Mouse (Mus musculus): ENCODE data around the gene Zbp1.

Zbp1 gene

DNA sequence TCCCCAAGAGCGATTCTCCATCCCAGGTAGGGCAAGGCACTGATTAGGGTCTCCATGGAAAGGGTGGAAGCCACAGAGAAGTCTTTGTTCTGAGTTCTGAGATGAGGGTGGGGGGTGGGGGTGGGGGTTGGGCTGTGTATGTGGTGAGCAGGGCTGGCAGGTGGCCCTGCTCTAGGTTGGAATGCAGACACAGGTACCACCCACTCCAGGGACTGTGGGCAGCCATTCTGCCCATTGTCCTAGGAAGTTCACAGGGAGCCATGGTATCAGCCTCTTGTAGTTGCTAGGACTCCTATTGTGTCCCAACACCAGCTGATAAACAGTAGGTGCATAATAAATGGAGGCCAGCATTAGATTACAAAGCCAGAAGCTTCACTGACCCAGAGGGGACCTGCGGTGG lies 28.5 kb upstream of the Zbp1 start:
- DNase-seq (ENCODE audit: low read depth, low spot score) = no peak

DNA sequence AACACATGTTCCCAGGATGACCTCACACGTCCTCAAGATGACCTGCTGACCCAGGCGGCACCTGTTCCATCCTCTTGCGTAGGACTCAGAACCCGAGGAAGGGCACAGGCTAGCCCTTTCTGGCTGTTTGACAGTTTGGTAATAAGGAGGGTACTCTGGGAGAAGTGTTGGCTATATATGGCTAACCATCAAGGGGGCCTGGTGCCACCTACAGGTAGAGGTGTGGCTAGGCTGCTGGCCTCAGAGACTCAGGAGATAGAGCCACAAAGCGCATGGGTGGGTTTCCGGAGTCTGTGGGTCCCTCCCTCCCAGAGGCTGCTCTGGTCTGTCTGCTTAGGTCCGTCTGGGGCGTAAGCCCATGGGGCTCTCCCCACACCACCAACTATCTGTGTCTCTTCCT lies 28.0 kb upstream of the Zbp1 start:
- no peak for DNase-seq (ENCODE audit: low read depth, low spot score)

DNA sequence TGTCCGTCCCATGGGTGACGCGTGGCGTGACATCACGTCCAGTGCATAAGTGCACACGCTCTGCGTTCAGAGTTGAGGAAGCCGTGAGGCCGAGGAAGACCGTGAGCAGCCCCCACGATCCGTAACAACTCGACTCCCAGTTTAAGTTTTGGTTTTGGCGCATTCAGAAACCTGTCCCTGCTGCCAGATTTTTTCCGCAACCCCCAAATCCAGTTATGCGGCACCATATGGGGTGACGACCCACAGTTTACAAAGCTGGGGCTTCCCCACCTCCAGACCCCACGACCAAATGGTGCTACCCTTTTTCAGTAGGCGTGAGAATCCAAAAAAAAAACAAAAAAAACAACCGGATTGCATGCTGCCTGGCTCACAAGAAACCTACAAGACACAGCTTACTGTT lies 26.5 kb upstream of the Zbp1 start:
- no peak for DNase-seq (ENCODE audit: low read depth, low spot score)

DNA sequence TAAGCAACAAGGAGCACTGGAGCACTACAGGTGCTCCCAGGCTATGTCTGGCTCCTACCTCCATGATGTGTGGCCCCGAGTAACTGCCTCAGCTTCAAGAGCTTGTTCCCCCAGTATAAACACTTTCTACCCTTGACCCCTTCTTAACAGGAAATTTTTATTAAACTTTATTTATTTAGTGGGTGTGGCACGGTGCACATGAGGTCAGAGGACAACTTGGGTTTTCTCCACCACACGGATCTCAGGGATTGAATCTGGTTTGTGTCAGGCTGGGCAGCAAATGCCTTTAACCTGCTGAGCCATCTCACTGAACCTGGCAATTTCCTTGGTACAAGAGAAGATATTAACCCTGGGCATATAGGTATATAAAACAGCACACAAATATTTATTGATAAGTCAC lies 25.4 kb upstream of the Zbp1 start:
- no peak for DNase-seq (ENCODE audit: low read depth, low spot score)

DNA sequence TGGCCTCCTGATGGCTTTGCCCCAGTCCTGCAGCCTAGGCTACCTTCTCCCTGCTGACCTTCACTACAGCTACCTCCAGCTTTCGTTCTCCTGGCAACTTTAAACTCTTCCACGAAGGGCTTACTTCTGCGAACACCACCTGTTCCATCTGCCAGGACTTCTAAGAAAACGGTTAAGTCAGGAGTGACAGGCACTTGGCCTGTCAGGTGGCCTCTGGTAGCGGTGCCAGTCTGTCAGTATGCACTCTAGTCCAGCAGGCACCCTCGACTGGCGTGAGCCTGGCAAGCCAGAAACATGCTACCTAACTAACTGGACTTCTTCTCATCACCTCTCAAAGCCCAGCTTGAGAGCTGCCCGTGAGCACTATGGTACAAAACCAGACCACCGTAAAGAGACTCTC lies 24.9 kb upstream of the Zbp1 start:
- peak; percentile 86 for DNase-seq (ENCODE audit: low read depth, low spot score)

DNA sequence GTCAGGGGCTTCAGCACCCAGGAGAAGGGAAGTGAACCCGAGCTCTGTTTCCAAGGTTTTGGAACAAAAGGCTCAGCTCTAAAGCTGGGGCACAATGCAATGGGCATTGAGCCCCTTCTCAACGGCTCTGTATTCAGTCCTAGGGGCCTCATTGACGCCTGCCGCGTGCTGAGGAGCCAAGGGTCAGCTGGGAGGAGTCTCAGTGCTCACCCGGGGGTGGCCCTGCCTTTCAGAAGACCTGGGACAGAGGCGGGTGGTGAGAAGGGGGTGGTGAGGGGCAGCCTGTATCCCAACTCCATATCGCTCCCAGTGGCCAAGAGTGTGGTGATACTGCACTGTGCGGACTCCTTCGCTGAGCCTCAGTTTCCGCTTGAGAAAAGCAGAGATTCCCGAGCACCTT lies 24.2 kb upstream of the Zbp1 start:
- no peak for DNase-seq (ENCODE audit: low read depth, low spot score)

DNA sequence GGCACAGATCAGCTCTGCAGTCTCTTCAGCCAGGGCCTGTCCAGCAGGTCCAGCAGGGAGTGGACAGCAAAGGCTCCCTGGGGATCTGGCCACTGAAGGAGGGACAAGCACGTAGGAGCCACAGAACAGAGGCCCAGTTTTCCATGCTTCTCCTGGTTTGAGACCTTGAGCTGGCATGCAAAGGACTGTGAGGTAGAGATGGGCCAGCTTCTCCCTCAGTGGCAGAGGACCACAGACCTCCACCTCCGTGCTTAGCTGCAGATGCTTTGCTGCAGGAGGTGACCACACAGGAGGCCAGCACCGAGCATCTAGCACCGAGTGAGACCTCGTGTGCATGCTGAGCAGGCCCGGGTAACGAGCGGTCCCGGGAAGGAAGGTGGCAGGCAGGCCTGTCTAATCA lies 22.0 kb upstream of the Zbp1 start:
- DNase-seq (ENCODE audit: low read depth, low spot score) = no peak

DNA sequence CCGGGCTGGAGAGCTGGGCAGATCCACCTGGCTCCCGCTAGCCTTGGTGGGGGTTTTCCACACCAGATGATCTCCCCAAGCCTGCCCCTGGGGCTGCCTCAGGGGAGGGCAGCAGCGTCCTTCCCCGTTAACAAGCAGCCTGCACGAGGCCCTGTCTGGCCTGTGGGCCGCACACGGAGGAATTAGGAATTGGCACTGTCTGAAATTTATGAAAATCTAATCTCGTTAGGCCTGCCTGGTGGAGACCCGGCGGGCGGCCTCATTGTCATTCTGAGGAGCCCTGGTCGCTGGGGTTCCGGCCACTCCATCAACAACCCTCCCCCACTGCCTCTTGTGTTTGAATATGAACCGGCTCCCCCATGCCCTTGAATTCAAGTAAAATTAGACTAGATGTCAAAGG lies 19.8 kb upstream of the Zbp1 start:
- DNase-seq (ENCODE audit: low read depth, low spot score) = no peak

DNA sequence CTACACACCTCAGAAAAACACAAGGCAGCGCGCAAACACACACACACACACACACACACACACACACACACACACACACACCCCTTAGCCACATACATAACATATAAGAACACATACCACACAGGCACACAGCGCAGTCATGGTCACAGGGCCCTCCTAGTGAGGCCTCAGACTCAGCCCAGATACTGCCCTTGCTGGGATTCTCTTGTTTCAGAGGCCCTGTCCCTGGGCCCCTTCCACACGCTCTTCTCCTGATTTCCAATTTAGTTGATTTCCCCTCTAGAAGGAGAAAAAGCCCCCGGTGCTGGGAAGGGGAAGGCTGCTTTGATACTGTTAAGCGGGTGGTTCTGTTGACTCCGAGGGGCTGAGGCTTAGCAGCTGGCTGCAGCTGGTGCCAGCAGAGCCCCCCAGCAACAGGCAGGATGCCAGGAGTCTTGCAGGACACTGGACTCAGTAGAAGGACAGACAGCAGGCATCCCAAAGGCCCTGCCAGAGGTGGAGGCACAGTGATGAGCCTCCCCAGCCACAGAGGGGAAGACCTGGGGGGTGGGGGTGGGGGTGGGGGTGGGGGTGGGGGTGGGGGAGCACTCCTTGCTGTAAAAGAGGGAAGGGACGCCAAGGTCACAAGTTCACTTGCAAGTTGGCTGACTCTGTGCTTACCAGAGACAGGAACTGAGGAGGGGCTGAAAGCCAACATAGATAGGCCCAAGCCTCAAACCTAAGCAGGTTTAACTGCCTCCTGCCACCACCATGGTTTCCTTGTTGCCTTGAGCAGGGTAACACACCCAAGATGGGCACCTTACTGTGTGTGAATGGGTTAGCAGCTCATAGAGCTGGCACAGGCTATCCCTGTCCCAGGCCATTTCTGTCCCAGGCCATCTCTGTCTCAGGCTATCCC lies 17.0 kb upstream of the Zbp1 start:
- no peak for DNase-seq (ENCODE audit: low read depth, low spot score)

DNA sequence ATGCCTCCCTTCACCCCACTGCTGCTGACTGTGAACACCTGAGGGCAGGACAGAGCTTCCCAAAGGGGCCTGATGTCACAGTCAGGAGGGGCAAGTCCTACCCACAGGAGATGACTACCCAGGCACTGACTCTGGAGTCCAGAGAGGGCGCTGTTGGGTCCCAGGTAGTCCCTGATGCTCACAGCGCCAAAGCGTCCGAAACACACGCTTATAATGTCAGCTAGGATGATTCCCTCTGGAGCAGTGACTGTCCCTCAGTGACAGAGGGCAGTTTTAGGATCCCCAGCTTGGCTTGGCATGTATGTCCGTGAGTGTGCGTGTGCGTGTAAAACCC lies 14.0 kb upstream of the Zbp1 start:
- DNase-seq (ENCODE audit: low read depth, low spot score) = no peak

DNA sequence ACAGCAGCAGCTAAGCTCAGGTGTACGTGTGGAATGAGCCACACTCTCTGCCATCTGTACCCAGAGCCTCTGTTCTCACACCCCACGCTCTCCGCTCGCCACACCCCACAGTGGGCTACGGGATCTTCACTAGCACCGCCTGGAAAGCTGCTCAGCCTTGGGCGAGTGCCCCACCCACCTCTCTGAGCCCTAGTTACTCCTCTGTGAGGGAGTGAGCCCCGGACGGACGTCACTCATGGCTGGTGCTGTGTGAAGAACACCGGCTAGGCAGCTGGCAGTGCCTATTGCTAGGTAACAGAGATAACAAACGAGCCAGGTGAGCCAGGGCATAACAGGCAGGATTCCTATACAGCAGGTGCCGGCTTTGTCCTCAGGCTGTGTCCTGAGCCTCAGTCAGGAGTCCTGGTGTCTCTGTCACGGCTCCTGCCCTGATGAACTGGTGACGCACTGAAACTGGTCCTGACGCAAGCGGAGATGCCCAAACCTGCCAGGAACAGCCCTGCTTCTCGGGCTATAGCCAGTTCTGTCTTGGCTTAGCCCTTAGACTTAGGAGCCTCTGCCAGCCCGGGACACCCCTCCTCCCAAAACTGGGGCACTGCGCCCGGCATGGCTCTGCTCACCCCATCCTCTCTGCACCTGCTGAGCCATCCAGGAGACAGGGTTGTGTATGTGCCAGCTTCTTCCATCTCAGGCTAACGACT lies 13.5 kb upstream of the Zbp1 start:
- DNase-seq (ENCODE audit: low read depth, low spot score) = no peak

DNA sequence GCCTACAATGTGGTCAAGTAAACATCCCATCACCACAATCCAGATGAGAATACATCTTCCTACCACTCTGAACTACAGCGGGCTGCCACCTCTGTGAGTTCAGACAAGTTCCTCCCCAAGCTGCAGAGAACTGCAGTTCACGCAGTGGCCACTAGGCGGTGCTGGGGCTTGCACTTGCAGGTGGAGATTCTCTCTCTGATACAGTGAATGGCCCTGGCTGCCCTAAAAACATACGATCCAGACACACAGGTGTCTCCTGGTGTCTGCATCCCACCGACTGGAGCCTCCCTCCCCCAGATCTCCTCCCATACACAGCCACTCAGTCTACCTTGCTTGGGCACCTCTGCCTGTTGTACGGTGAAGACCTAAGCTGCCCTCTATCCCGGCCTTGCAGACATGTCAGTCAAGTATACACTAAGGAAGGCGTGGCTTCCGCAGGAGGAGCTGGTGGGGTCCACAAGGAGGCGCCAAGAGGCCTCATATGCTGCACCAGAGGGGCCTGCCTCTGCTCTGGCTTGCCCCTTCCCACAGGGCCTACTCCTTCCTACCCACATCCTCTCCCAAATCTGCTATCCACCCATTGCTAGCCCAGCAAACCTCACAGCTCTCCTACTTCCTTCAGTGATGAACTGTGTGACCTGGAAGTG lies 11.0 kb upstream of the Zbp1 start:
- DNase-seq (ENCODE audit: low read depth, low spot score) = peak; percentile 79

DNA sequence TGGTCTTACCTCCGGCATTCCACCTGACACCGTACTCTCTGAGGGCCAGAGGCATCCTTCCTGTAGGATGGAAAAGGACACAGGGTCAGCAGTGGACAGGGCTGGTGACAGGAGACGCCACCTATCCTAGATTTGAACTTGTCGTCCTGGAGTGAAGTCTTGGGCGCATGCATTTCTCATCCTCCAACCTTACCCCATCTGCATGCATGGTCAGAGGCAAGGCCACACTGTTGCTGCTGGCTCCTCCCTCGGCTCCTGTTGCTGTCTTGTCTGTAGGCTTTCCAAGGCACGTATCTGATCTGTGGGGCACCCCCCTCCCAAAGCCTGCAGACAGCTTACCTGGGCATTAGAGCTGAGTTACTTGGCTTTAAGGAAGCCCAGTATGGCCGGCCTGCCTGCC lies 9.8 kb upstream of the Zbp1 start:
- DNase-seq (ENCODE audit: low read depth, low spot score) = no peak

DNA sequence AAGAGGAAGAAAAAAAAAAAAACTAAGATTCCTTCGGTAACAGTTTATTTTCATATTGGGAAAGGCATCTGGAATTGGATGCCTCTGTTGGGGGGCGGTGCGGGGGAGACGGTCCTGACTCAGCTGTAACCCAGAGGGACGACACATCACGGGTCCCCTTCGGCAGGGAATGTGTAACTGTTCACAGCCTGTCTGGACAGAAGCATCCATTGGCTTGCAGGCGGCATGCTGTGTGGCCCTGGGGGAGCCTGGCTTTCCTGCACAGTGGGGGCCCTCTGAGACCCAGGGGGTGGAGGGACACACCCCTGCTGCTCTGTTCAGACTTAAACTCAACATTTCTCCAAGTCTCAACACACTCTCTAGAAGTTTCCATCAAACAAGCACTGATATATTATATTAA lies 8.1 kb upstream of the Zbp1 start:
- no peak for DNase-seq (ENCODE audit: low read depth, low spot score)

DNA sequence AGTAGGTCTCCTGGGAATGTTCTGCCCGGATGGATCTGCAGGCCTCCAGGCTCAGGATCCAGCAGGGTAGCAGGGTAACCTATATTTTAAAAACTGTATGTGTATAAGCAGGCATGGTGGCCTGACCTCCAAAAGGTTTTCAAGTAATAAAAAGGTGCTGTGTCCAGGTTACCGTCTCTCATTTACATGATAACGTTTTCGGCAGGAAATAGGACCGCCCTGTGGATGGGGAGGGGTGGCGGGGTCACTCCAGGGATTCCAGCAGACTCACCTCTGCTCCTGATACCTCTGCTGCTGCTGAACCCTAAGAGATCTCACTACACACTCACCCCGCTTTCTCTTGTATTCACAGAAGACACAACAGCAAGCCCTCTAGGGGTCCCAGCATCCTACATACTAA lies 7.2 kb upstream of the Zbp1 start:
- DNase-seq (ENCODE audit: low read depth, low spot score) = no peak

DNA sequence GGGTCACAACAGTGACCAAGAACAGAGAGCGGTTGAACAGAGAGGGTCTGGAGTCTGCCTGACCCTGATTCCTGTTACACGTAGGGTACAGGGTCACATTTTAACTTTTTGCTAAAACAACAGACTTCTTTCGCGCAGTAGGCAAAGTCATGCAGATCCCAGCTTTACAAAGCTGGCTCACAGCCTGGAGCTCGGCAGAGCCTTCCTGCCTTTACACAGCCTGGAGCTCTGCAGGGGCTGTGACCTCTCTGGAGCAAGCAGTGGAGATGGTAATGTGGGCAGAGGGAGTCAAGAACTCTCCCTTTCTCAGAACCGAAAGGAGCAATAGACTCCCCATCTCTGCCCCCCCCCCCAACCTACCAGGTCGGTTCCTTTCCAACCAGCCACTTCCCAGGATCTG lies 6.1 kb upstream of the Zbp1 start:
- DNase-seq (ENCODE audit: low read depth, low spot score) = no peak

DNA sequence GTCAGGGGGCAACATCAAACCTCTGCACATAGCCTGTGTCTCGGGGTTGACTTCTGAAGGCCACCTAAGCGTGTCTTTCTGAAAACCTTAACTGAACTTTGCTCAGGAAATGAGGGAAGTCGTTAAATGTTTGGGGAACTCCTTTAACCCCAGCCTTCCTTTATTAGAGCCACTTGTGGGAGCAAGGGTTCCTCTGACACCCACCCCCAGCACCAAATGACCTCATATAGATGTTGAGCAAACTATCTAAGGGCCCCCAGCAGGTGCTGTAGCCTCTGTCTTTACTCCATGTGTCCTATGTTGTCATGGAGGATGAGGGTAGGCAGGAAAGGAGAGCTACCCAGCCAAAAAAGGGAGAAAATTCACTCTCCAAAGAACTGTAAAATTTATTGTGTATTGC lies 5.4 kb upstream of the Zbp1 start:
- DNase-seq (ENCODE audit: low read depth, low spot score) = no peak

DNA sequence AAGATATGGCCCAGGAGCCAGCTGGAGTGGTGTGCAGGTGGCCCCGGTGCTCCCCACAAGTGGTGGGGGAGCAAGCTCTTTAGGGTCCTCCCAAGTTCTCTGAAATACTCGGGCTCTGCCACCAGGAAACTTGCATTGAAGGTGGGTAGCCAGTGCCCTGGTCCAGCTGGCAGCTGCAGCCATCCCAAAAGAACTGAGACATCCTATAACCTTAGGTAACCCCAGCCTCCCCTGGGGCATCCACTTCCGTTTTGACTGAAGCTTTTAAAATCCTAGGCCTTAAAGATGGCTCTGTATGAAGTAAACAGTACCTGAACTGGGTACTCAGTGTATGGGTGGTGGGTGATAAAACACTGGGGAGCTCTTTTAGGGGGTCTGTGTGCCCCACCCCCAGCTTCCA lies 4.8 kb upstream of the Zbp1 start:
- DNase-seq (ENCODE audit: low read depth, low spot score) = no peak

DNA sequence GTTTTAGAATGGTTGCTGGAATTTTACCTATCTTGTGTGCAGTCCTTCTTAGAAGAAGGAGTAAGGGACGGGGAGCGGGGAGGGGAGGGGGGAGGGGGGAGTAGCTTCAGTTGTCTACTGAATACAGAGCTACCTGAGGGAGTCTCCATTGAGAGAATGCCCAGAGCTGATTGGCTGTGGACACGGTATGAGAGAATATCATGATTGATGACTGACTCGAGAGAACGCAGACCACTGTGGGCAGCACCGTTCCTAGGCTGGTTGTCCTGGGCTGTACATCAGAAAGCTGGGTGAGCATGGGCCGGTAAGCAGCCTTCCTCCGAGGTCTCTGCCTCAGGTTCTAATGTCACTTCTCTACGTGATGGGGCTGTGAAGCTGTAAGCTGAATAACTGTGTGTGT lies 2.0 kb upstream of the Zbp1 start:
- no peak for DNase-seq (ENCODE audit: low read depth, low spot score)

DNA sequence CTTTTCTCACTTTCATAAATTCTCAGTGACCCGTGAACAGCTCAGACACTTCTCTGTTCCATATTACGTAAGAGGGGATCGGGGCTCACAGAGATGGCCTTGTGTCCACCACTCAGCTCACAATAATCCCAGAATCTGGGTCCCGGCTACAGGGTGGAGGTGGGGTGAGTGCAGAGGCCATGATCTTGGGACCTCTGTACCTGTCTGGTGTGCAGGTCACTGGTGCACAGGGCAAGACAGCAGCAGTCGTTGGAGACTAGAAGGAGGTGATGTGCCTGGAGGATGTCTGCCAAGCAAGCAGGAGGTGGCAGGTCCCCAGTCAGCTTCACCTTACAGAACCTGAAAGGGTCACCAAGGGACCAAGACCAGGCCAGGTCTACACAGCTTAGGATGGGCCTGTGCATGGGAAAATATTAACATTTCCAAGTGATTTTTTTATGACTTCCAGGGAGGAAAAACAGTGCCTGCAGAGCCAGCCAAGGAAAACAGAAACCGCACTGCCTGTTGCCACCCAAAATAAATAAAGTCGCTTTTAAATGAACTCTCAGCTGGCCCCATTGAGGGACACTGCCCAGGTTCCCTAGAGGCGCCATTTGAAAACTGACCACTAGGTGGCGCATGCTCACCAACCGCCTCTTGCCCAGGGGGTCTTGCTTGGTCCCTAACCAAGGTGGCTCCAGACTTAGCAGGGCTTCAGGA lies 682 bp upstream of the Zbp1 start:
- peak; percentile 21 for DNase-seq (ENCODE audit: low read depth, low spot score)

DNA sequence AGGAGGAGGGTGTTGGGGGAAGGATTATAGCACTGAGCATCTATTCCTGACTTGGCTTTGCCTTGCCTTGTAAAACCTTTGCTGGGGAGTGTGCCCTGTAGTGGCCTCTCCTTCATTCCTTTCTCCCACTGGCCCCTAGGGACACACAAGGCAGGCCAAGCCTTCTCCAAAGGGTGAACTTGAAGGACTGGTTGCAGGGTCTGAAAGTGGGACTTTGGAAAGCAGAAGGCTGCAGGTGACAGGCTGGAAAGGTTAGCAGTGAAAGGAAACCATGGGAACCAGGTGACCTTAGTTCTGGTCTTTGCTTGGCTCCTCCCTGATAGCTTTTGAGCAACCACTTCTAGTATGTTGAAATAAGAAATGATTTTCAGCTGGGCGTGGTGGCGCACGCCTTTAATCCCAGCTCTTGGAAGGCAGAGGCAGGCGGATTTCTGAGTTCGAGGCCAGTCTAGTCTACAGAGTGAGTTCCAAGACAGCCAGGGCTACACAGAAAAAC lies 912 bp downstream of the Zbp1 start:
- no peak for DNase-seq (ENCODE audit: low read depth, low spot score)

DNA sequence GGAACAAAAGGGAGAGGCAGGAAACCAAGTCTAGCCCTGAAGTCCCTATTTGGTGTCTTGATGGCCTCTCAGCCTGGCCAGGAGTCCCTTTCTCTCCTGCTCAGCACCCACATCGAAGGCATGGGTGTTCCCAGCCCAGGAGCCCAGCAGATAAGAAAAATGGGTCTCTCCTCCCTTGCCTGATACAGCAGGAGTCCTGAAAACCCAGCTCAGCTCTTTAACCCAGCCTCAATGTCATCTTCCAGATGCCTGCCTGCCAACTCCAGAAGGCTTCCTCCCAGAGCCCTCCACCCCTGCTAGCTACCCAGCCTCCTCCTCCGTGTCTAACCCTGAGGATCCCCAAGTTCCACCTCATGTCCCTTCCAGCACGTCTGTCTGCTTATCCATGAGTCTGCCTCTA lies 1.5 kb downstream of the Zbp1 start:
- DNase-seq (ENCODE audit: low read depth, low spot score) = no peak

All from skeletal muscle tissue, adult 2 months (tissue).